Mouse (Mus musculus): ENCODE results near the gene Olfr1394. TPM values are rescaled to one million over a fixed set of nuclear protein-coding genes. Genes with fewer than 3 reads are reported as not detected.
"Not testable (repeated sequence)": the region's sequence is repeated elsewhere in the genome, so short reads cannot be mapped to it uniquely, and the experiment has no call there.

Gene Olfr1394
- polyA plus RNA-seq, 1 experiment: 0.02 TPM

GRCm38 (mm10) chr11:49189737-49190136 is 35.6 kb downstream of the Olfr1394 start:
- Histone ChIP-seq H3K36me3 (ENCODE audit: control insufficient read depth, insufficient read depth, low read length) (no peaks in the 10 kb centered on the region), H3K27ac (ENCODE audit: insufficient read depth, low read depth, low read length) (no peak overlapping the region), H3K4me3 (ENCODE audit: insufficient read depth, low read depth, low read length) (no peak overlapping the region), H3K4me1 (ENCODE audit: control insufficient read depth, insufficient read depth, low read length) (no peaks in the 10 kb centered on the region), H3K27me3 (replicated peaks; ENCODE audit: control insufficient read depth, insufficient read depth, low read length) (no peaks in the 10 kb centered on the region)
- TF ChIP-seq CTCF (conservative IDR thresholded peaks at IDR 0.05; ENCODE audit: insufficient read depth, insufficient read length, low read depth, low read length) (peak; percentile 64), POLR2A (IDR thresholded peaks at IDR 0.05; ENCODE audit: low read depth, low read length) (no peak)
- DNase-seq: peak; percentile 82
- 3% methylated on average over 7 of the region's 7 CpGs for WGBS

- Histone ChIP-seq H3K36me3 (ENCODE audit: control insufficient read depth, insufficient read depth, low read length) (no peaks in the 10 kb centered on the region), H3K27ac (ENCODE audit: insufficient read depth, low read depth, low read length) (no peak overlapping the region), H3K27me3 (replicated peaks; ENCODE audit: control insufficient read depth, insufficient read depth, low read length) (no peaks in the 10 kb centered on the region), H3K4me1 (ENCODE audit: control insufficient read depth, insufficient read depth, low read length) (no peaks in the 10 kb centered on the region; the same call in 1 of the 2 replicates), H3K4me3 (ENCODE audit: insufficient read depth, low read depth, low read length) (no peak overlapping the region)
- no peak for TF ChIP-seq POLR2A (IDR thresholded peaks at IDR 0.05; ENCODE audit: low read depth, low read length)
- no peak for TF ChIP-seq CTCF (conservative IDR thresholded peaks at IDR 0.05; ENCODE audit: insufficient read depth, insufficient read length, low read depth, low read length)
- 26% methylated on average over 2 of the region's 2 CpGs for WGBS
- no peak for DNase-seq
Observed at GRCm38 (mm10) chr11:49191083-49191482, 36.9 kb downstream of the Olfr1394 start.

GRCm38 (mm10) chr11:49194771-49195170 is 40.6 kb downstream of the Olfr1394 start:
- not testable (repeated sequence) for H3K36me3 ChIP-seq (ENCODE audit: control insufficient read depth, insufficient read depth, low read length); DNase-seq; H3K27me3 ChIP-seq (replicated peaks; ENCODE audit: control insufficient read depth, insufficient read depth, low read length); H3K4me1 ChIP-seq (ENCODE audit: control insufficient read depth, insufficient read depth, low read length); H3K4me3 ChIP-seq (ENCODE audit: insufficient read depth, low read depth, low read length)
- H3K27ac ChIP-seq (ENCODE audit: insufficient read depth, low read depth, low read length): peak overlapping the region; percentile 50; the same call in 1 of the 2 replicates
- WGBS: 85% methylated on average over 9 of the region's 9 CpGs

GRCm38 (mm10) chr11:49195819-49196322 is 41.7 kb downstream of the Olfr1394 start:
- H3K36me3 ChIP-seq (ENCODE audit: control insufficient read depth, insufficient read depth, low read length): no peaks in the 10 kb centered on the region
- H3K4me3 ChIP-seq (ENCODE audit: insufficient read depth, low read depth, low read length): no peak overlapping the region
- peak; percentile 54 for DNase-seq
- H3K4me1 ChIP-seq (ENCODE audit: control insufficient read depth, insufficient read depth, low read length): no peaks in the 10 kb centered on the region; the same call in 1 of the 2 replicates
- 69% methylated on average over 7 of the region's 7 CpGs for WGBS
- no peaks in the 10 kb centered on the region for H3K27me3 ChIP-seq (replicated peaks; ENCODE audit: control insufficient read depth, insufficient read depth, low read length)
- peak overlapping the region; percentile 21 for H3K27ac ChIP-seq (ENCODE audit: insufficient read depth, low read depth, low read length)
- TF ChIP-seq POLR2A (IDR thresholded peaks at IDR 0.05; ENCODE audit: low read depth, low read length) (no peak), CTCF (conservative IDR thresholded peaks at IDR 0.05; ENCODE audit: insufficient read depth, insufficient read length, low read depth, low read length) (0 out of 2 replicates have a peak, but pooled peaks have one; percentile 11)

- peaks cover 11% of the 10 kb centered on the region; the same call in 1 of the 2 replicates for H3K4me1 ChIP-seq (ENCODE audit: control insufficient read depth, insufficient read depth, low read length)
- no peak overlapping the region for H3K27ac ChIP-seq (ENCODE audit: insufficient read depth, low read depth, low read length)
- TF ChIP-seq POLR2A (IDR thresholded peaks at IDR 0.05; ENCODE audit: low read depth, low read length) (no peak), CTCF (conservative IDR thresholded peaks at IDR 0.05; ENCODE audit: insufficient read depth, insufficient read length, low read depth, low read length) (no peak)
- no peaks in the 10 kb centered on the region for H3K36me3 ChIP-seq (ENCODE audit: control insufficient read depth, insufficient read depth, low read length)
- H3K4me3 ChIP-seq (ENCODE audit: insufficient read depth, low read depth, low read length): no peak overlapping the region
- no peak for DNase-seq
- H3K27me3 ChIP-seq (replicated peaks; ENCODE audit: control insufficient read depth, insufficient read depth, low read length): no peaks in the 10 kb centered on the region
Observed at GRCm38 (mm10) chr11:49200666-49201065, 46.5 kb downstream of the Olfr1394 start.

- no peak overlapping the region for H3K27ac ChIP-seq (ENCODE audit: insufficient read depth, low read depth, low read length)
- DNase-seq: no peak
- TF ChIP-seq CTCF (conservative IDR thresholded peaks at IDR 0.05; ENCODE audit: insufficient read depth, insufficient read length, low read depth, low read length) (no peak), POLR2A (IDR thresholded peaks at IDR 0.05; ENCODE audit: low read depth, low read length) (no peak)
Observed at GRCm38 (mm10) chr11:49201142-49201541, 47.0 kb downstream of the Olfr1394 start.

GRCm38 (mm10) chr11:49202071-49202470 is 47.9 kb downstream of the Olfr1394 start:
- Histone ChIP-seq H3K27ac (ENCODE audit: insufficient read depth, low read depth, low read length) (peak overlapping the region; percentile 99), H3K36me3 (ENCODE audit: control insufficient read depth, insufficient read depth, low read length) (no peaks in the 10 kb centered on the region), H3K27me3 (replicated peaks; ENCODE audit: control insufficient read depth, insufficient read depth, low read length) (no peaks in the 10 kb centered on the region), H3K4me1 (ENCODE audit: control insufficient read depth, insufficient read depth, low read length) (peaks cover 11% of the 10 kb centered on the region; the same call in 1 of the 2 replicates), H3K4me3 (ENCODE audit: insufficient read depth, low read depth, low read length) (peak overlapping the region; percentile 69)
- TF ChIP-seq POLR2A (IDR thresholded peaks at IDR 0.05; ENCODE audit: low read depth, low read length) (no peak), CTCF (conservative IDR thresholded peaks at IDR 0.05; ENCODE audit: insufficient read depth, insufficient read length, low read depth, low read length) (no peak)
- 6% methylated on average over 2 of the region's 2 CpGs for WGBS
- no peak for DNase-seq

More at GRCm38 (mm10) chr11:49201142-49201541, 47.0 kb downstream of the Olfr1394 start:
- no peaks in the 10 kb centered on the region for H3K36me3 ChIP-seq (ENCODE audit: control insufficient read depth, insufficient read depth, low read length)
- no peak overlapping the region for H3K4me3 ChIP-seq (ENCODE audit: insufficient read depth, low read depth, low read length)
- H3K4me1 ChIP-seq (ENCODE audit: control insufficient read depth, insufficient read depth, low read length): peaks cover 11% of the 10 kb centered on the region; the same call in 1 of the 2 replicates
- no peaks in the 10 kb centered on the region for H3K27me3 ChIP-seq (replicated peaks; ENCODE audit: control insufficient read depth, insufficient read depth, low read length)
